Mouse (Mus musculus): ENCODE data around the gene 1700024B05Rik. TPM values are rescaled to one million over a fixed set of nuclear protein-coding genes. Genes with fewer than 3 reads are reported as not detected.

1700024B05Rik gene
- polyA plus RNA-seq (2014; fragmentation: Illumina TruSeq; extraction: RNeasy Lipid Tissue Mini Kit (QIAGEN cat#74804)) = 0.31 TPM

GRCm38 (mm10) chr14:41943695-41944094, at the start of gene 1700024B05Rik:
Gene 1700024B05Rik (plus strand): TSS chr14:41943995.

GRCm38 (mm10) chr14:41907190-41907589, 36.6 kb upstream of the 1700024B05Rik start, which contains the start of gene Gm7980:
Gene Gm7980 (minus strand): TSS chr14:41907290.

GRCm38 (mm10) chr14:41924649-41925048, 19.1 kb upstream of the 1700024B05Rik start, which contains the start of gene 1700049E17Rik1:
Gene 1700049E17Rik1 (plus strand): TSS chr14:41924949.

GRCm38 (mm10) chr14:41967827-41968226, 24.0 kb downstream of the 1700024B05Rik start, which contains the start of gene Gm6401:
Gene Gm6401 (minus strand): TSS chr14:41967927.

GRCm38 (mm10) chr14:41983225-41983624, 39.4 kb downstream of the 1700024B05Rik start, which contains the start of gene Gm3543:
Gene Gm3543 (minus strand): TSS chr14:41983325.

Other genes starting within 250 kb of the 1700024B05Rik start
- gene Gm8068, start 242.1 kb upstream of the 1700024B05Rik start, polyA plus RNA-seq (2014; fragmentation: Illumina TruSeq; extraction: RNeasy Lipid Tissue Mini Kit (QIAGEN cat#74804)) = not detected
- not detected for gene Gm7929, start 193.4 kb upstream of the 1700024B05Rik start, polyA plus RNA-seq (2014; fragmentation: Illumina TruSeq; extraction: RNeasy Lipid Tissue Mini Kit (QIAGEN cat#74804))
- not detected for gene Gm47189, start 171.6 kb upstream of the 1700024B05Rik start, polyA plus RNA-seq (2014; fragmentation: Illumina TruSeq; extraction: RNeasy Lipid Tissue Mini Kit (QIAGEN cat#74804))
- not detected for gene Gm7980, start 36.7 kb upstream of the 1700024B05Rik start, polyA plus RNA-seq (2014; fragmentation: Illumina TruSeq; extraction: RNeasy Lipid Tissue Mini Kit (QIAGEN cat#74804))
- gene 1700049E17Rik1, start 19.0 kb upstream of the 1700024B05Rik start, polyA plus RNA-seq (2014; fragmentation: Illumina TruSeq; extraction: RNeasy Lipid Tissue Mini Kit (QIAGEN cat#74804)) = not detected
- gene Gm6401, start 23.9 kb downstream of the 1700024B05Rik start, polyA plus RNA-seq (2014; fragmentation: Illumina TruSeq; extraction: RNeasy Lipid Tissue Mini Kit (QIAGEN cat#74804)) = not detected
- not detected for gene Gm3543, start 39.3 kb downstream of the 1700024B05Rik start, polyA plus RNA-seq (2014; fragmentation: Illumina TruSeq; extraction: RNeasy Lipid Tissue Mini Kit (QIAGEN cat#74804))
- not detected for gene Gm7951, start 173.4 kb downstream of the 1700024B05Rik start, polyA plus RNA-seq (2014; fragmentation: Illumina TruSeq; extraction: RNeasy Lipid Tissue Mini Kit (QIAGEN cat#74804))
- not detected for gene Gm17027, start 218.6 kb downstream of the 1700024B05Rik start, polyA plus RNA-seq (2014; fragmentation: Illumina TruSeq; extraction: RNeasy Lipid Tissue Mini Kit (QIAGEN cat#74804))
- gene Gm3573, start 246.8 kb downstream of the 1700024B05Rik start, polyA plus RNA-seq (2014; fragmentation: Illumina TruSeq; extraction: RNeasy Lipid Tissue Mini Kit (QIAGEN cat#74804)) = not detected